Mouse (Mus musculus): ENCODE measurements around the gene Sh3kbp1. TPM values are rescaled to one million over a fixed set of nuclear protein-coding genes. Genes with fewer than 3 reads are reported as not detected.

Gene Sh3kbp1
- polyA plus RNA-seq, 1 experiment from 2014 or later: 47.8 TPM

- H3K27ac ChIP-seq (replicated peaks; ENCODE audit: low read depth, low read length): no peak overlapping the region
- WGBS: 55% methylated on average over 4 of the region's 4 CpGs
- H3K4me1 ChIP-seq (ENCODE audit: control insufficient read depth, insufficient read depth, low read length): 0 out of 2 replicates have a peak, but pooled peaks cover 6% of the 10 kb centered on the region
- H3K4me3 ChIP-seq (ENCODE audit: low read depth, low read length): peak overlapping the region; percentile 58
- no peak overlapping the region for H3K9ac ChIP-seq (ENCODE audit: low read depth, low read length)
- DNase-seq (ENCODE audit: low spot score) (no peak), ATAC-seq (ENCODE audit: low read depth) (no peak)
- H3K27me3 ChIP-seq (replicated peaks; ENCODE audit: control insufficient read depth, insufficient read depth, low read length): 0 out of 2 replicates have a peak, but pooled peaks cover 7% of the 10 kb centered on the region
- peak overlapping the region; percentile 65 for H3K4me2 ChIP-seq (ENCODE audit: low read depth, low read length)
- H3K9me3 ChIP-seq (ENCODE audit: control insufficient read depth, low read length): no peaks in the 10 kb centered on the region
- no peaks in the 10 kb centered on the region for H3K36me3 ChIP-seq (ENCODE audit: control insufficient read depth, insufficient read depth, low read length)
These were observed 1.6 kb downstream of the Sh3kbp1 start for GRCm38 (mm10) chrX:159628629-159629028.

GRCm38 (mm10) chrX:159629203-159629602 is 2.1 kb downstream of the Sh3kbp1 start:
- Histone ChIP-seq H3K4me3 (ENCODE audit: low read depth, low read length) (no peak overlapping the region), H3K9ac (ENCODE audit: low read depth, low read length) (no peak overlapping the region), H3K27ac (replicated peaks; ENCODE audit: low read depth, low read length) (no peak overlapping the region), H3K27me3 (replicated peaks; ENCODE audit: control insufficient read depth, insufficient read depth, low read length) (0 out of 2 replicates have a peak, but pooled peaks cover 7% of the 10 kb centered on the region), H3K4me2 (ENCODE audit: low read depth, low read length) (peak overlapping the region; percentile 65; the same call in 1 of the 2 replicates), H3K4me1 (ENCODE audit: control insufficient read depth, insufficient read depth, low read length) (0 out of 2 replicates have a peak, but pooled peaks cover 6% of the 10 kb centered on the region), H3K9me3 (ENCODE audit: control insufficient read depth, low read length) (no peaks in the 10 kb centered on the region), H3K36me3 (ENCODE audit: control insufficient read depth, insufficient read depth, low read length) (no peaks in the 10 kb centered on the region)
- no peak for ATAC-seq (ENCODE audit: low read depth)
- no peak for DNase-seq (ENCODE audit: low spot score)
- 40% methylated on average over 2 of the region's 2 CpGs for WGBS

DNA sequence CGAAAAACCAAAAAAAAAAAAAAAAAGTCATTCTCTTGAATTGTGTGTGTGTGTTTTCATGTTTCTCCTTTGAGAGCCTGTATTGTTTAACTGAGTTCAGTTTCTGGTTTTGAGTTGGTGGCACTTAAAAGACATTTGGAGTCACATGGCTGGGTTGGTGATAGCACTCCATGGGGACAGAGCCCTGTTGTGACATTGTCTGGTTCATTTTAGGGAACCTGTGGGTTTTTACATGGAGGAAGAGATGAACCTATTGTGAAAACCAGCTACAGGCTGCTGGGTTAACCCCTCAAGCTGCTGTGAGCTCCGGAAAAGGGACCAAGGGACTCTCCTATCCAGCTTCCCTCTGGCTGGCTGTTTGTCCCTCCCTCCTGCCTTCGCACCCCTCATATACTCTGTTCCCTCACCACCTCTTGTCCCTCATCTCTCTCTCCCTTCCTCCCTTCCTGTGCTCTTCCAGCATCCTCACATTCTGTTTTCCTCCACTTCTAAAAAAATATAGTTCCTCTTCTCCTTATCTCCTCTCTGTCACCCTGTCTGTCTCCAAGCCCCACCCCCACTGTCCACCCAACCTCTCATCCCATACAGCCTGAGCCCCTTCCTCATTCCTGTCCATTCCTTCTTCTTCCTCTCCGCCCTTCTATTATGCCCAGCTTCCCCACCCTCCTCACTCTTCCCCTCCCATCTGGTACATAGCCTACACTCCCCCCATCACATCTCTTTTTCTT is 11.6 kb downstream of the Sh3kbp1 start:
- DNase-seq (ENCODE audit: low spot score): no peak
- Histone ChIP-seq H3K36me3 (ENCODE audit: control insufficient read depth, insufficient read depth, low read length) (no peaks in the 10 kb centered on the region), H3K9me3 (ENCODE audit: control insufficient read depth, low read length) (no peaks in the 10 kb centered on the region), H3K9ac (ENCODE audit: low read depth, low read length) (no peak overlapping the region), H3K27ac (replicated peaks; ENCODE audit: low read depth, low read length) (no peak overlapping the region), H3K4me3 (ENCODE audit: low read depth, low read length) (no peak overlapping the region), H3K4me2 (ENCODE audit: low read depth, low read length) (no peak overlapping the region), H3K4me1 (ENCODE audit: control insufficient read depth, insufficient read depth, low read length) (no peaks in the 10 kb centered on the region), H3K27me3 (replicated peaks; ENCODE audit: control insufficient read depth, insufficient read depth, low read length) (no peaks in the 10 kb centered on the region; the same call in 1 of the 2 replicates)
- no peak for ATAC-seq (ENCODE audit: low read depth)
- WGBS: 82% methylated on average over 4 of the region's 4 CpGs

DNA sequence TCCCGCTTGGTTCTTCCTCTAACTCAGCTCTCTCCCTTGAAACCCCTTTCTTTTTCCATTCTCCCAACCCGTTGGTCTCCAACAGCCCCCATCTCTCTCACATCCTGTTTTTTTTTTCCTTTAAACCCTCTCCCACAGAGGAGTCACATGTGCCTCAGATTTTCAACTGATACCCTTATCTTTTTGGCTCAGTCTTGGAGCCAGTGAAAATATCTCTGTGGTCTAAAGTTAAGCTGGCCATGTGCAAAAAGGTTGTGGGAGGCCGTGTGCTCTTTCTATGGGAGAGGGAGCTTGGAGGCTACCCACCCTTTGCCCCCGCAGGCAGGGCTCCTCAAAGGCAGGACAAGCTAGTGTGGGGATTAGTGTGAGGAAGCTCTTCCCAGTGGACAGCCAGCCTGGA is 12.9 kb downstream of the Sh3kbp1 start:
- H3K4me3 ChIP-seq (ENCODE audit: low read depth, low read length): no peak overlapping the region
- no peak overlapping the region for H3K27ac ChIP-seq (replicated peaks; ENCODE audit: low read depth, low read length)
- no peaks in the 10 kb centered on the region for H3K4me1 ChIP-seq (ENCODE audit: control insufficient read depth, insufficient read depth, low read length)
- no peak overlapping the region for H3K4me2 ChIP-seq (ENCODE audit: low read depth, low read length)
- no peak for DNase-seq (ENCODE audit: low spot score)
- no peaks in the 10 kb centered on the region; the same call in 1 of the 2 replicates for H3K27me3 ChIP-seq (replicated peaks; ENCODE audit: control insufficient read depth, insufficient read depth, low read length)
- no peak overlapping the region for H3K9ac ChIP-seq (ENCODE audit: low read depth, low read length)
- no peaks in the 10 kb centered on the region for H3K36me3 ChIP-seq (ENCODE audit: control insufficient read depth, insufficient read depth, low read length)
- ATAC-seq (ENCODE audit: low read depth): no peak
- WGBS: 71% methylated on average over 4 of the region's 4 CpGs
- H3K9me3 ChIP-seq (ENCODE audit: control insufficient read depth, low read length): no peaks in the 10 kb centered on the region

DNA sequence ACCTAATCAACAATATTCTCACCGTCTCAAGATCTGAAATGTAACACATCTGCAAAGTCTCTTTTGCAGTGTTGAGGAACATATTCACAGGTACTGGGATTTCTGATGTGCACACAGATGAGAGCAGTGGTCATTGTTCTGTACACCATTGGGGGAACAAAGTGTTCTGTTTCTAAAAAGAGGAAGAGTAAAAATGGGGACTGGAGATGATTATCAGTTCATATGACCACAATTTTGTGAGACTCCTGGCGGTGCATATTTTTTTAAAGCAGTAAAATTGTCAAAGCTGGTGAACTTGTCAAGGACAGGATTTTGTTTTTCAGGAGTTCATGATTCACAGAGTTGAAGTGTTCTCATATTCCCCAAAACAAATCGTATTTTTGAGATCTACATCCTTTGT is 18.2 kb downstream of the Sh3kbp1 start:
- no peak overlapping the region for H3K27ac ChIP-seq (replicated peaks; ENCODE audit: low read depth, low read length)
- no peaks in the 10 kb centered on the region for H3K9me3 ChIP-seq (ENCODE audit: control insufficient read depth, low read length)

GRCm38 (mm10) chrX:159647564-159647963 is 20.5 kb downstream of the Sh3kbp1 start:
- Histone ChIP-seq H3K36me3 (ENCODE audit: control insufficient read depth, insufficient read depth, low read length) (no peaks in the 10 kb centered on the region), H3K9me3 (ENCODE audit: control insufficient read depth, low read length) (no peaks in the 10 kb centered on the region), H3K4me1 (ENCODE audit: control insufficient read depth, insufficient read depth, low read length) (no peaks in the 10 kb centered on the region), H3K27ac (replicated peaks; ENCODE audit: low read depth, low read length) (no peak overlapping the region), H3K9ac (ENCODE audit: low read depth, low read length) (no peak overlapping the region), H3K27me3 (replicated peaks; ENCODE audit: control insufficient read depth, insufficient read depth, low read length) (peaks cover 3% of the 10 kb centered on the region; the same call in 1 of the 2 replicates), H3K4me3 (ENCODE audit: low read depth, low read length) (no peak overlapping the region), H3K4me2 (ENCODE audit: low read depth, low read length) (no peak overlapping the region)
- DNase-seq (ENCODE audit: low spot score) (no peak), ATAC-seq (ENCODE audit: low read depth) (no peak)
- 88% methylated on average over 5 of the region's 5 CpGs for WGBS

More for the DNA sequence above, 18.2 kb downstream of the Sh3kbp1 start:
- H3K4me2 ChIP-seq (ENCODE audit: low read depth, low read length): no peak overlapping the region
- H3K9ac ChIP-seq (ENCODE audit: low read depth, low read length): no peak overlapping the region
- ATAC-seq (ENCODE audit: low read depth) (no peak), DNase-seq (ENCODE audit: low spot score) (no peak)
- no peaks in the 10 kb centered on the region; the same call in 1 of the 2 replicates for H3K27me3 ChIP-seq (replicated peaks; ENCODE audit: control insufficient read depth, insufficient read depth, low read length)
- no peaks in the 10 kb centered on the region for H3K4me1 ChIP-seq (ENCODE audit: control insufficient read depth, insufficient read depth, low read length)
- no peak overlapping the region for H3K4me3 ChIP-seq (ENCODE audit: low read depth, low read length)
- WGBS: 88% methylated on average over 3 of the region's 3 CpGs
- H3K36me3 ChIP-seq (ENCODE audit: control insufficient read depth, insufficient read depth, low read length): no peaks in the 10 kb centered on the region

DNA sequence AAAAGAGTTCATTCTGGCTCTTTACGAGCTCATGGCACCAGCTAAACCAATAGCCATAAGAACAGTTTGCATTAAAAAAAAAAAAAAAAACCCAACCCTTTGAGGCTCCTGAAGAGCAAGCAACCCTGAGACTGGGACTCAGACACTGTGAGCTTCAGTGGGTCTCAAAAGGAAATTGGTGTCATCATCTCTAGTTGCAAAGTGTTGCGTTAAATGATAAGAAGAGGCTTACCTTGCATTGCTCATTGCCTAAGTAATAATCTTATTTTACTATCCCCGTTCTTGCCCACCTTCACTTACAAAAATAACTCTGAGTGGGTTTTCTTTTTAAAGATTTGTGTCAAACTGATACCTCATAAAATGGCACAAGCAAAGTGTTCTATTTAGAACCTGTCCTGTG is 21.5 kb downstream of the Sh3kbp1 start:
- Histone ChIP-seq H3K9ac (ENCODE audit: low read depth, low read length) (no peak overlapping the region), H3K36me3 (ENCODE audit: control insufficient read depth, insufficient read depth, low read length) (no peaks in the 10 kb centered on the region), H3K27me3 (replicated peaks; ENCODE audit: control insufficient read depth, insufficient read depth, low read length) (peaks cover 3% of the 10 kb centered on the region; the same call in 1 of the 2 replicates), H3K27ac (replicated peaks; ENCODE audit: low read depth, low read length) (no peak overlapping the region), H3K9me3 (ENCODE audit: control insufficient read depth, low read length) (no peaks in the 10 kb centered on the region), H3K4me2 (ENCODE audit: low read depth, low read length) (no peak overlapping the region), H3K4me3 (ENCODE audit: low read depth, low read length) (no peak overlapping the region), H3K4me1 (ENCODE audit: control insufficient read depth, insufficient read depth, low read length) (no peaks in the 10 kb centered on the region)
- ATAC-seq (ENCODE audit: low read depth): no peak
- WGBS: 82% methylated on average over 3 of the region's 3 CpGs
- no peak for DNase-seq (ENCODE audit: low spot score)

- no peak overlapping the region for H3K27ac ChIP-seq (replicated peaks; ENCODE audit: low read depth, low read length)
- 48% methylated on average over 11 of the region's 11 CpGs for WGBS
- peak; percentile 4 for DNase-seq (ENCODE audit: low spot score)
These were observed 23.1 kb downstream of the Sh3kbp1 start for GRCm38 (mm10) chrX:159650130-159650678.

More at GRCm38 (mm10) chrX:159650130-159650678, 23.1 kb downstream of the Sh3kbp1 start:
- Histone ChIP-seq H3K4me1 (ENCODE audit: control insufficient read depth, insufficient read depth, low read length) (no peaks in the 10 kb centered on the region), H3K9me3 (ENCODE audit: control insufficient read depth, low read length) (no peaks in the 10 kb centered on the region), H3K27me3 (replicated peaks; ENCODE audit: control insufficient read depth, insufficient read depth, low read length) (peaks cover 3% of the 10 kb centered on the region; the same call in 1 of the 2 replicates), H3K4me2 (ENCODE audit: low read depth, low read length) (no peak overlapping the region), H3K36me3 (ENCODE audit: control insufficient read depth, insufficient read depth, low read length) (no peaks in the 10 kb centered on the region), H3K4me3 (ENCODE audit: low read depth, low read length) (no peak overlapping the region), H3K9ac (ENCODE audit: low read depth, low read length) (no peak overlapping the region)
- no peak for ATAC-seq (ENCODE audit: low read depth)
